Mouse (Mus musculus): Measurements from ENCODE around the gene Itgb1bp1.

DNA sequence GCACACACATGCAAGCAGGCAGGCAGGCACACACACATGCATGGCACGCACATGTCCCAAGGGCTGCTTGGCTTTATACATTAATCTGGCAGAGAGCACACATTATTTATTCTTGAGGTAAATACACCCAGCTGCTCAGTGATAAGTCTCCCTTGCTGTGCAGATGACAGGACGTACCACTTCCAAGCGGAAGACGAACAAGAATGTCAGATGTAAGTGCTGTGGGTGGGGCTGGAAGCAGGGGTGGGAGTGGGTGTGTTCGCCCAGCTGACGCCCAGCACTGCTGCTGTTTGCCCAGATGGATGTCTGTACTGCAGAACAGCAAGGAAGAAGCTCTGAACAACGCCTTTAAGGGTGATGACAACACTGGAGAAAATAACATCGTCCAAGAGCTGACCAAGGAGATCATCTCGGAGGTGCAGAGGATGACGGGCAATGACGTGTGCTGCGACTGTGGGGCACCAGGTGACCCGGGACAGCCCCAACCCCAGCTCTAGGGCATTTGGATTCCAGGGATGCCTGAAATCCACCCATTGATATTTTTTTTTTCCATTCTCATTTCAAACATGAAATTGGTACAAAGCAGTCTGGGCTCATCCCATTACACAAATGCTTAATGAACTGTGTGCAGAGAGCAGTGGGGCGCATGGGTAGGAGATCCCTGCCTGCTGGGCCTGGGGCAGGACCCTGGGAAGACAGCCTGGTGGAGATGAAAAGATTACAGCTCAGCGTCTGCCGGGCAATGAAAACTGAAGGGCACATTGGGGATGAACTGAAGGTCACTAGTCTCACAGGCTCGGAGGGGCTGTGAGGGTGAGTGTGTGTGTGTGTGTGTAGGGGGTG, 56.8 kb downstream of the Itgb1bp1 start:
- no peak for TF ChIP-seq POLR2A (IDR thresholded peaks at IDR 0.05; ENCODE audit: borderline replicate concordance, extremely low read depth, insufficient read depth, insufficient read length, poor library complexity, severe bottlenecking)
- no peak for TF ChIP-seq CTCF (IDR thresholded peaks at IDR 0.05; ENCODE audit: borderline replicate concordance, extremely low read depth, insufficient read depth, insufficient read length)

All from brain, embryonic 14.5 days (tissue).